Mouse (Mus musculus) retina, postnatal 1 day (tissue): ENCODE measurements around the gene Tnfrsf17.
"Not testable (repeated sequence)": the region's sequence is repeated elsewhere in the genome, so short reads cannot be mapped to it uniquely, and the experiment has no call there.

Source experiments
- DNase-seq: peaks from one replicate; pipeline ENCODE4 v3.0.0-alpha.2; 2012

The Tnfrsf17 gene

DNA sequence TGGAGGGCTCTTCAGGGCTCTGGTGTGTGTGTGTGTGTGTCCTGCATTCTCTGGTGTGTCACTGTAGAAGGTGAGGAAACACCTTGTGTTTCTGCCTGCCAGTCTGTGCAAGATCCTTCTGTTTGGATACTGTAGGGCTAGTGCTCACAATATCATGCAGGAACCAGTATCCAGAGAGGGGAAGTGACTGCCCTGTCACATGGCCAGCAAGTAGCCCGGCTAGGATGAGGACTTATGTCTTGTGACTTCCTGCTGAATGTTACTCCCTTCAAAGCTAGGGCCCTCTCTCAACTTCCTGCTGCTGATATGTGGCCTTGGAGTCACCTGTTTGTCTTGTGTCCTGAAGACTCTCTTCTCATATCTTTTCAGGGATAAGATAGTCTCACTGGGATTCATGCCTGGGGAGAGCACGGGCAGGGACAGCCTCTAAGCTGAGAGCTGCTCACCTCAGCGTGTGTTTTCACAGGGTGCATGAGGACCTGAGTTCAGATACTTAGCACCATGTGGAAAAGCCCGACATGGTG, 29.7 kb downstream of the Tnfrsf17 start:
- DNase-seq, result no peak

DNA sequence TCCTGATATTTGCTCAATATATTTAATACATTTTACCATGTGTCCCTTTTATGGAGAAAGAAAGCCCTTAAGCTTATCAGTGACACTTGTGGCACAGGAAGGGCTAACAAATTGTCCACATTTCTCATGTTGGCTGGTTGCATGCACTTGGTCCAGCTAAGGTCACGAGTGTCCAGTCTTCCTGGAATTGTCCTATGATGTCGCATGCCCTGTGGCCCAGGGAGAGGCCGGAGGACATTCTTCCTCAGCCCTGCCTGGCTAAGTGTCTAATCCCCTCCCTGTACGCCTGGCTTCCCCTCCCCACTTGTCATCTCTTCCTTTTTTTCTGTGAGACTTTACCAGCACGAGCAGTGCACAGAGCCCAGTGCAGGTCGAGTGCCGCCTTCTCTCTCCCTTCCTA, 38.3 kb downstream of the Tnfrsf17 start:
- DNase-seq, result no peak

DNA sequence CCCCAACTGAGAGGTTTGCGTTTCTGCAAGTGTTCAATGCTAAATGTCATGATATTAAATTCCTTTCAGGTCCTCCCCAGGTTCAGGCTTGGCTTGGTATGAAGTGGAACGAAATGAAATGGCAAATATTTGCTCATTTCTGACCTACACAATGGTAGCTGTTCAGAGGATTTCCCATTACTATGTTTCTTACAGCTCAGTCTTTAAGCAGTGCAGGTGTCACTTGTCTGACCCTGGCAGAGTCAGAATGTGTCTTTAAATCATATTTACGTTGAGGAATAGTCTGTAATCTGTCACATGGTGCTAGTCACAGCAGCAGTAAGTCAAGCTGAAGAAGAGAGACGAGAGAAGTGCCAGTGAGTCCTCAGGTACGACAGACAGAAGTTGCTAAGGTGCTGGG, 45.6 kb downstream of the Tnfrsf17 start:
- no peak for DNase-seq

DNA sequence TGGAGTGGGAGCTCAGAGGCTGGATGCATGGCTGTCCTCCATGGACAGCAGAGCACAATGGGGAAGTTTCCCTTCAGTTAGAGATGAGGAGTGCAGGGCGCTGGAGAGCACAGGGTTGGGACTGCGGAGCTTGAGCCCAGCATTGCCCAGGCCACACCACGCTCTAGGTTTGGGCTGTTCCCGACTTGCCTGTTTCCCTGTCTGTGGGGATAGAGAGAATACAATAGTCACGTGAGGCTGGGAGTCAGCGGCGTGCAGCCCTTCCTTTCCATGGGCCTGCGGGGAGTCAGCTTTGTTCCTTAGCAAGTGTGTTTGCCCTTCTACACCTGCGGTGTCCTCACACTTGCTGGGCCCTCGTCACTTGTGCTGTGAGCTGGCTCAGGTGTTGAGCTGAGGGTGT, 46.3 kb downstream of the Tnfrsf17 start:
- DNase-seq, result no peak

DNA sequence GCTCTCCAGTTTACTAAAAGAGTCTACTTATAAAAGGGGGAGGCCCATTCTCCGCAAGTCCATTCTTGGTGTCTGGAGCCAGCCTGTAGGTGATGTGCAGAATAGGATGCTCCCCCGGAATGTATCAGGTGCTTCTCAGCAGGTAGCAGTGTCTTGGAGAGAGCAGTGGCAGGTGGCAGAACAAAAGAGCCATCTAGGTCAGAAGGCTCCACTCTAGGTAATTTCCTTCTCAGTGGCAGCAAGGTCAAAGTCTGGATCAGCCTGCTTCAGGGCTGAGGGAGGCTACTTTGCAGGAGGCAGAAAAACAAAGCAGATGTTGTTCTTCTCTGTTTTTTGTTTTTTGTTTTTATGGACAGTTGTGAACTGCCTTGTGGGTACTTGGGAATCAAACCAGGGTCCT, 47.0 kb downstream of the Tnfrsf17 start:
- DNase-seq, result not testable (repeated sequence)

DNA sequence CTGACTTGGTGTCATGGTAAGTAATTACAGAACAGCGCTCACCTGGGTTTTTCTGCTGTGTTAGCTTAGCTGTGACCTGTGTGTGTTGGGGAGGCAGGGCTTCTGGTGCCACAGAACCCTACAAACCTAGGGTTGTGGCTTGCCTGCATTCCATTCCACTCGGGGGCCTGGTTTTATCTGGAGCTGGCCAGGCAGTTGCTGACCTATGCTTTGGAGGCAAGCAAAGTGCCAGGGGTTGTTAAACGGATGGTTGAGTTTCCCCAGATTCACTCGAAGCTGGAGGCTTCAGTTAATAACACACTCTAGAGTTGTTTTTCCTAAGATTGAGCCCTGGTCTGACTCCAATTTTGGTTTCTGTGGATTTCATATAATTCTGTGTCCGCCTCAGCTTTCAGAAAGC, 52.0 kb downstream of the Tnfrsf17 start:
- peak; percentile 55 for DNase-seq

DNA sequence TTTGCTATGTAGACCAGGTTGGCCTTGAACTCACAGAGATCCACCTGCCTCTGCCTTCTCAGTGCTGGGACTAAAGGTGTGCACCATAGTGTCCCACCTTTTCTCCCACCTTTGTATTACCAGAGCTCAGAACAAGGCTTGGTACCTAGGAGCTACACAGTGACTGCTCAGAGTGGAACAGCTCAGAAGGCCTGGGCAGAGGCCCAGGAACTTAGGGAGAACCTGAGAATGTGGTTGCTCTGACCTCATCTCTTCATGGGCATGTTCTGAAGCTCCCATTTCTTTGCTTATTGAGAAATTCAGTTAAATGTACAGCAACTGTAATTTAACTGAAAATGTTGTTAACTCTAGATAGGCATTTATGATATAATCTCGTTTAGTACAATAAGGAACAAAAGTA, 53.2 kb downstream of the Tnfrsf17 start:
- no peak for DNase-seq

DNA sequence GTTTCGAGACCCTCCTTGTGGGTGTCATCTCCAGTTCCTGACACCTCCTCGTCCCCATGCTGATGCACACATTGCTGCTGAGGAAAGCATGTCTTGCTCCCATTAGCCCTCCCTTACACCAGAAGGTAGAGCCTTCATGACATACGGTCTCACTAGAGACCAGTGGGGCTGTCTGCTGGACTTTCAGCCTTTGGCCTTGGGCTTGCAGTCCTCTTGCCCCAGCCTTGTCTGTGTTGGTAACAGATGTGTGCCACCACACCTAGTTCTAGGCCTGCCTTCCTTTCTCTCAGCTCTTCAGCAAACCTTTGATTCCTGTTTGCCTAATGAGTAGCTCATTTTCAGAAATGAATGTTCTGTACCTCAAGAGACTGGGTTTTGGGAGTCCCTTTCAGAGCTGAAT, 54.8 kb downstream of the Tnfrsf17 start:
- no peak for DNase-seq

DNA sequence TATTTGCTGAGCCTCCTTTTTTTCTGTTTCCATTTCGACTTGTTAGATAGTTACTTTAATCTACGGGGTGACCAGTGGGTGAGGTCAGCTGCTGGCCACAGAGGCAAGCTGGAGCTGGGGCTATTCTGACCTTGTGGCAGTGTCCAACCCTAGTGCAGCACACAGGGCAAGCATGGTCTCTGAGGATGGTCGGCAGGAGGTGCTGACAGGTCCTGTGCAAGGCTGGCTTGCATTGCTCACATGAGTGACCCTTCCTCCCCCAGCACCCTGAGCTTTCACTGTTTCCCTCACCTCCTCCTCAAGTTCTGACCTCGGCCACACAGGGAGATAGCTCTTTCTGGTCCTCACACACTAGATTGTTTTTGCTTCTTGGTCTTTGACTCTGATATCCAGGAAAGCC, 55.5 kb downstream of the Tnfrsf17 start:
- no peak for DNase-seq

DNA sequence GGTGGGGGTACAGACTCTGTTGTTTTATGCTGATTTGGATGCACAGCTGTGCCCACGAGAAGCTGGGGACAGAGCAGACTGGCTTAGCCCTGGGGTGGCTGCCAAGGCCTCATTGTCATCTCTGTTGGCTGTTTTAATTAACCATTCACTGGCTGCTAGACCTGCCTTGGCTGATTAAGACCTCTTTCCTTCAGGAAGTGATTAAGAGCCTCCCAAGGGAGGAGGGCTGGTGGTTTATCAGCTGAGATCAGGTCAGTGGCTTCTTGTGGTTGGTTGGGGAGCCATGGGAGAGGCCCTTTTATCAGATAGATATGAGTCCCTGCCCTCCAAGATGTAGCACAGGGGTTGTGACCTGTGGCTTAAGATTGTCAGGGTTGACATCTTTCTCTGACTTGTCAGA, 56.0 kb downstream of the Tnfrsf17 start:
- DNase-seq, result peak; percentile 80
